Mouse (Mus musculus) C2C12 (cell line): ENCODE data around the gene Kirrel3. TPM values are rescaled to one million over a fixed set of nuclear protein-coding genes. Genes with fewer than 3 reads are reported as not detected.

Source experiments
- H3K27me3 ChIP-seq: one replicate; pipeline ENCODE4 v1.6.1; 2011; ENCODE audit not compliant: control insufficient read depth, insufficient read depth, insufficient read length
- H3K36me3 ChIP-seq: one replicate; pipeline ENCODE4 v1.6.1; 2011; ENCODE audit not compliant: control insufficient read depth, insufficient read depth
- H3K4me3 ChIP-seq: one replicate; pipeline ENCODE4 v1.5.1; 2011; ENCODE audit warnings: mild to moderate bottlenecking, control low read depth; ENCODE audit not compliant: poor library complexity, insufficient read depth, severe bottlenecking
- H3K79me2 ChIP-seq: one replicate; pipeline ENCODE4 v1.6.1; 2011; ENCODE audit not compliant: control insufficient read depth, insufficient read depth
- H3K79me3 ChIP-seq: one replicate; pipeline ENCODE4 v1.6.1; 2011; ENCODE audit warnings: low read depth, control low read depth
- H3ac ChIP-seq: one replicate; pipeline ENCODE3; 2011; ENCODE audit warnings: low read depth; ENCODE audit not compliant: control insufficient read depth, insufficient read length
- CEBPB ChIP-seq: IDR thresholded peaks from one replicate; pipeline ENCODE4 v1.6.1; 2011; ENCODE audit warnings: low read depth, mild to moderate bottlenecking, control low read depth, moderate library complexity
- CTCF ChIP-seq: IDR thresholded peaks from one replicate; pipeline ENCODE4 v1.5.1; 2011; ENCODE audit not compliant: control insufficient read depth, insufficient read depth, insufficient read length
- FOSL1 ChIP-seq: IDR thresholded peaks from one replicate; pipeline ENCODE4 v1.8.0; 2011; ENCODE audit warnings: mild to moderate bottlenecking, low read length; ENCODE audit not compliant: poor library complexity, insufficient read depth, severe bottlenecking
- MAX ChIP-seq: IDR thresholded peaks from one replicate; pipeline ENCODE4 v1.6.1; 2011; ENCODE audit warnings: mild to moderate bottlenecking, control low read depth
- MYOD1 ChIP-seq: IDR thresholded peaks from one replicate; pipeline ENCODE4 v1.6.1; 2011; ENCODE audit warnings: low read depth; ENCODE audit not compliant: control insufficient read depth, insufficient read length
- MYOG ChIP-seq: IDR thresholded peaks from one replicate; pipeline ENCODE4 v1.6.1; 2011; ENCODE audit not compliant: control insufficient read depth, insufficient read length; ENCODE audit errors: extremely low read depth
- USF1 ChIP-seq: IDR thresholded peaks from one replicate; pipeline ENCODE4 v1.6.1; 2011; ENCODE audit warnings: low read depth, mild to moderate bottlenecking, control low read depth, moderate library complexity
- polyA plus RNA-seq: library from polyadenylated mRNA; unstranded; fragments of >200 nt; fragmentation: generic; extraction: Trizol; gene quantifications from one replicate; pipeline ENCODE4 v1.2.1, GENCODE M21; 2012; ENCODE audit warnings: missing spikeins

The Kirrel3 gene
- polyA plus RNA-seq, 1 experiment: 5.2 TPM

GRCm38 (mm10) chr9:34865606-34866005 is 379.9 kb downstream of the Kirrel3 start:
- TF ChIP-seq USF1 (no peak), MAX (no peak), CTCF (no peak), MYOG (no peak), CEBPB (no peak), MYOD1 (no peak), FOSL1 (no peak)
- H3K4me3 ChIP-seq: no peak overlapping the region

GRCm38 (mm10) chr9:34871316-34871966 is 385.7 kb downstream of the Kirrel3 start:
- TF ChIP-seq MAX (no peak), MYOD1 (no peak), CEBPB (no peak), FOSL1 (no peak), MYOG (no peak), CTCF (no peak), USF1 (no peak)
- H3K27me3 ChIP-seq: peaks cover 34% of the 10 kb centered on the region

More at GRCm38 (mm10) chr9:34865606-34866005, 379.9 kb downstream of the Kirrel3 start:
- H3K27me3 ChIP-seq: no peaks in the 10 kb centered on the region
- H3K36me3 ChIP-seq: no peaks in the 10 kb centered on the region
- H3ac ChIP-seq: no peak overlapping the region
- H3K79me3 ChIP-seq: no peaks in the 10 kb centered on the region
- no peaks in the 10 kb centered on the region for H3K79me2 ChIP-seq

GRCm38 (mm10) chr9:34875238-34875637 is 389.5 kb downstream of the Kirrel3 start:
- no peaks in the 10 kb centered on the region for H3K79me2 ChIP-seq
- TF ChIP-seq MAX (no peak), FOSL1 (no peak), CTCF (no peak), MYOD1 (no peak), USF1 (no peak), MYOG (no peak), CEBPB (no peak)
- H3K36me3 ChIP-seq: no peaks in the 10 kb centered on the region
- no peak overlapping the region for H3K4me3 ChIP-seq
- H3K79me3 ChIP-seq: no peaks in the 10 kb centered on the region
- H3K27me3 ChIP-seq: peaks cover 39% of the 10 kb centered on the region
- H3ac ChIP-seq: no peak overlapping the region

More at GRCm38 (mm10) chr9:34871316-34871966, 385.7 kb downstream of the Kirrel3 start:
- Histone ChIP-seq H3K36me3 (no peaks in the 10 kb centered on the region), H3ac (no peak overlapping the region), H3K79me3 (no peaks in the 10 kb centered on the region), H3K79me2 (no peaks in the 10 kb centered on the region), H3K4me3 (no peak overlapping the region)

DNA sequence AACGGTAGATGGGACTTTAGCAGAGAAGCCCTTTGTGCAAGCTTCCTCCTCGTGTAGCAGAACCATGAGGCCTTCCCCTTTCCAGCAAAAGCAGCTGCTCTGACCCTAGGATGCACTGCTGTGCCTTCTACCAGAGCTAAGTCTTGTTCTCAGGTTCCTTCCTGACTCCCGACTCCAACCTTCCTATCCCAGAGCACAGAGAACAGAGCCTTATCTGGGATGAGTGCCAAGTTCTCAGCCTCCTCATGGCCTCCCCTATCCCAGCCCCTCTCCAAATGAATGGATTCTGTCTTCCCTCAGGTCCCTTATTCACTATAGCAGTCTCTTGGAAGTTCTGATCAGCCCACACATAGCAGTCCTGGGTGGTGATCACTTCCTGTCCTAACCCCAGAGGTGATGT is 391.5 kb downstream of the Kirrel3 start:
- H3K27me3 ChIP-seq: peaks cover 43% of the 10 kb centered on the region
- H3K36me3 ChIP-seq: no peaks in the 10 kb centered on the region
- no peak overlapping the region for H3K4me3 ChIP-seq
- TF ChIP-seq CEBPB: no peak
- no peak for TF ChIP-seq MYOD1
- TF ChIP-seq MYOG: no peak
- TF ChIP-seq MAX: no peak
- no peak for TF ChIP-seq FOSL1
- no peak for TF ChIP-seq USF1
- no peak for TF ChIP-seq CTCF
- no peak overlapping the region for H3ac ChIP-seq
- no peaks in the 10 kb centered on the region for H3K79me2 ChIP-seq
- H3K79me3 ChIP-seq: no peaks in the 10 kb centered on the region

DNA sequence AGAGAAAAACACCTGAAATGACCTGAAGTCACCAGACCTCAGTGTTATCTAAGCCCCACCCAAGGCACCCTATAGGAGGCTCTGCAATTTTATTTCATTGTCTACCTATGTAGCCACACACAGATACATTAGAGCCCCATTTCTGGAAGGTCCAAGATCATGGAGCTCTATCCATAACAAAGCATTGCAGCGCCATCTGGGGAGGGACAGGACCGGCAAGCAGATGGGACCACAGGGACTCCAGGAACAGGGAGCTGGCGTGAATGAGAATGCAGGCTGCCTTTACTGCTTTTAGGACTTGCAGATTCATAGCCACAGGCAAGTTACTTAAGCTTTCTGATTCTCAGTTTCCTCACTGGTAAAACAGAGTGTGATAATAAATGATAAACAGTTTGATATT is 392.1 kb downstream of the Kirrel3 start:
- Histone ChIP-seq H3K36me3 (no peaks in the 10 kb centered on the region), H3K27me3 (peaks cover 41% of the 10 kb centered on the region), H3K79me2 (no peaks in the 10 kb centered on the region), H3K79me3 (no peaks in the 10 kb centered on the region), H3K4me3 (no peak overlapping the region), H3ac (no peak overlapping the region)
- TF ChIP-seq MAX (no peak), MYOG (no peak), USF1 (no peak), CTCF (no peak), FOSL1 (no peak), MYOD1 (no peak), CEBPB (no peak)

DNA sequence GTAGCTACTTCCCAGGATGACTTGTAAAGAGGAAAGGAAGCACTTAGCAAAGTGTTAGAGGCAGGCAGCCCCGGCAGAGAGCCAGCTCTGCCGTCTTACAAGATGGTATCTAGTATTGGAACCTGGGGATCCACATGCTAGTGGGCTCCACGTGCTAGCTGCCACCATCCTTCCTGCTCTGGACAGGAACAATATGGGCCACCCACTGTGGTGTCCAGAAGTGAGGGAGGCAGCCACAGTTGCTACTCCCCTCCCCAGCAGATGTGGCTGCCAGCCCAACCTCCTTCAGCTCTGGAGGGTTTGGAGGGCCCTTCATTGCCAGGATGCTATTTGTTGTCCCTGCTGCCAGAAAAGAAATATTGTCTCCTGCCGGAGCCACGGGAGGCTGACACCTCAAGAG is 396.1 kb downstream of the Kirrel3 start:
- peaks cover 24% of the 10 kb centered on the region for H3K27me3 ChIP-seq
- H3K4me3 ChIP-seq: no peak overlapping the region
- H3K79me2 ChIP-seq: no peaks in the 10 kb centered on the region
- no peaks in the 10 kb centered on the region for H3K79me3 ChIP-seq
- TF ChIP-seq USF1: no peak
- TF ChIP-seq MAX: no peak
- no peak for TF ChIP-seq MYOG
- no peak for TF ChIP-seq CTCF
- TF ChIP-seq MYOD1: no peak
- no peak for TF ChIP-seq CEBPB
- no peak overlapping the region for H3ac ChIP-seq
- H3K36me3 ChIP-seq: no peaks in the 10 kb centered on the region
